Comparison of ENCODE assay signal across 7 mouse cellular contexts in genomic region chr11:50841023-50841735, GRCm38 (mm10). TPM values are rescaled to one million over a fixed set of nuclear protein-coding genes. Genes with fewer than 3 reads are reported as not detected.
DNase-seq lines count a peak whose midpoint lies in the region; ATAC-seq and TF ChIP-seq lines count a peak whose summit lies in the region.

Gene Zfp879 (minus strand): TSS chr11:50841552.

- no peaks in the 10 kb centered on the region for H3K36me3 ChIP-seq in embryonic facial prominence, embryonic 14.5 days (ENCODE audit: control insufficient read depth, insufficient read depth, low read length)
- H3K36me3 ChIP-seq in heart, embryonic 10.5 days: no peaks in the 10 kb centered on the region
- H3K36me3 ChIP-seq in kidney, embryonic 14.5 days (ENCODE audit: control insufficient read depth, insufficient read depth, low read length): no peaks in the 10 kb centered on the region
- H3K36me3 ChIP-seq in limb, embryonic 13.5 days: no peaks in the 10 kb centered on the region; the same call in 1 of the 2 replicates
- no peaks in the 10 kb centered on the region for H3K36me3 ChIP-seq in midbrain, embryonic 16.5 days (ENCODE audit: control insufficient read depth, insufficient read depth, low read length)

- H3K27me3 ChIP-seq in embryonic facial prominence, embryonic 14.5 days (replicated peaks; ENCODE audit: control insufficient read depth, insufficient read depth, low read length): no peaks in the 10 kb centered on the region
- peaks cover 14% of the 10 kb centered on the region; the same call in 1 of the 2 replicates for H3K27me3 ChIP-seq in heart, embryonic 10.5 days (ENCODE audit: insufficient read depth, poor library complexity, severe bottlenecking)
- no peaks in the 10 kb centered on the region for H3K27me3 ChIP-seq in kidney, embryonic 14.5 days (ENCODE audit: control insufficient read depth, insufficient read depth, low read length)
- peaks cover 6% of the 10 kb centered on the region; the same call in 1 of the 2 replicates for H3K27me3 ChIP-seq in limb, embryonic 13.5 days
- no peaks in the 10 kb centered on the region for H3K27me3 ChIP-seq in midbrain, embryonic 16.5 days (ENCODE audit: control insufficient read depth, insufficient read depth, low read depth, low read length)

- peak within 1 kb of the TSS; percentile 67 for H3K4me2 ChIP-seq in embryonic facial prominence, embryonic 14.5 days (ENCODE audit: low read depth, low read length)
- H3K4me2 ChIP-seq in kidney, embryonic 14.5 days (replicated peaks; ENCODE audit: low read depth, low read length): peak within 1 kb of the TSS; percentile 54
- H3K4me2 ChIP-seq in limb, embryonic 13.5 days (replicated peaks): peak within 1 kb of the TSS; percentile 69
- peak within 1 kb of the TSS; percentile 69 for H3K4me2 ChIP-seq in midbrain, embryonic 16.5 days (ENCODE audit: low read length)

- no peak for TF ChIP-seq CTCF in bone marrow macrophage, adult 2 months (IDR thresholded peaks at IDR 0.05; ENCODE audit: low read depth, low read length)

- peak within 1 kb of the TSS; percentile 71 for H3K9ac ChIP-seq in embryonic facial prominence, embryonic 14.5 days (ENCODE audit: low read depth, low read length)
- peak within 1 kb of the TSS; percentile 53 for H3K9ac ChIP-seq in kidney, embryonic 14.5 days (ENCODE audit: low read depth, low read length)
- H3K9ac ChIP-seq in limb, embryonic 13.5 days: peak within 1 kb of the TSS; percentile 73
- peak within 1 kb of the TSS; percentile 68 for H3K9ac ChIP-seq in midbrain, embryonic 16.5 days (ENCODE audit: low read depth, low read length)

- H3K4me1 ChIP-seq in bone marrow macrophage, adult 2 months (ENCODE audit: control insufficient read depth, insufficient read depth, low read length): no peaks in the 10 kb centered on the region
- peaks cover 11% of the 10 kb centered on the region for H3K4me1 ChIP-seq in embryonic facial prominence, embryonic 14.5 days (ENCODE audit: control insufficient read depth, insufficient read depth, low read length)
- 0 out of 2 replicates have a peak, but pooled peaks cover 4% of the 10 kb centered on the region for H3K4me1 ChIP-seq in heart, embryonic 10.5 days
- H3K4me1 ChIP-seq in kidney, embryonic 14.5 days (ENCODE audit: control insufficient read depth, insufficient read depth, low read length): no peaks in the 10 kb centered on the region
- H3K4me1 ChIP-seq in limb, embryonic 13.5 days: peaks cover 13% of the 10 kb centered on the region
- peaks cover 9% of the 10 kb centered on the region for H3K4me1 ChIP-seq in midbrain, embryonic 16.5 days (ENCODE audit: control insufficient read depth, insufficient read depth, low read length)

- peak; percentile 98 for ATAC-seq in embryonic facial prominence, embryonic 14.5 days (ENCODE audit: low read depth)
- ATAC-seq in kidney, embryonic 14.5 days (ENCODE audit: low FRiP score, low TSS enrichment): peak; percentile 97
- ATAC-seq in limb, embryonic 13.5 days (ENCODE audit: low FRiP score, low read depth): peak; percentile 95
- peak; percentile 99 for ATAC-seq in midbrain, embryonic 16.5 days

- TF ChIP-seq POLR2A in bone marrow macrophage, adult 2 months (IDR thresholded peaks at IDR 0.05; ENCODE audit: borderline replicate concordance, low read depth, low read length): no peak

- 13% methylated on average over 22 of the region's 22 CpGs for WGBS in embryonic facial prominence, embryonic 14.5 days
- WGBS in heart, embryonic 10.5 days: 20% methylated on average over 22 of the region's 22 CpGs
- 18% methylated on average over 22 of the region's 22 CpGs for WGBS in kidney, embryonic 14.5 days
- 14% methylated on average over 22 of the region's 22 CpGs for WGBS in limb, embryonic 13.5 days
- 20% methylated on average over 22 of the region's 22 CpGs for whole genome bisulfite sequencing in midbrain, embryonic 16.5 days

- H3K9me3 ChIP-seq in embryonic facial prominence, embryonic 14.5 days (ENCODE audit: control insufficient read depth, low read length): no peaks in the 10 kb centered on the region
- H3K9me3 ChIP-seq in heart, embryonic 10.5 days: no peaks in the 10 kb centered on the region
- no peaks in the 10 kb centered on the region for H3K9me3 ChIP-seq in kidney, embryonic 14.5 days (ENCODE audit: control insufficient read depth, low read length)
- H3K9me3 ChIP-seq in limb, embryonic 13.5 days: no peaks in the 10 kb centered on the region
- H3K9me3 ChIP-seq in midbrain, embryonic 16.5 days (replicated peaks; ENCODE audit: control insufficient read depth, low read length, poor library complexity, severe bottlenecking): no peaks in the 10 kb centered on the region

- H3K4me3 ChIP-seq in bone marrow macrophage, adult 2 months (ENCODE audit: insufficient read depth, low read length): peak within 1 kb of the TSS; percentile 25
- H3K4me3 ChIP-seq in embryonic facial prominence, embryonic 14.5 days (ENCODE audit: low read depth, low read length): peak within 1 kb of the TSS; percentile 44
- peak within 1 kb of the TSS; percentile 54 for H3K4me3 ChIP-seq in heart, embryonic 10.5 days
- peak within 1 kb of the TSS; percentile 33 for H3K4me3 ChIP-seq in kidney, embryonic 14.5 days (ENCODE audit: low read length)
- H3K4me3 ChIP-seq in limb, embryonic 13.5 days: peak within 1 kb of the TSS; percentile 44
- peak within 1 kb of the TSS; percentile 44 for H3K4me3 ChIP-seq in midbrain, embryonic 16.5 days (ENCODE audit: low read depth, low read length)

- peak; percentile 96 for DNase-seq in embryonic facial prominence, embryonic 14.5 days (ENCODE audit: low spot score)
- peak; percentile 95 for DNase-seq in heart, embryonic 10.5 days (ENCODE audit: low spot score)
- peak; percentile 79 to 85 for DNase-seq in spleen, postnatal 36 days (ENCODE audit: low spot score in 2 of 2)

- no peak within 1 kb of the TSS for H3K27ac ChIP-seq in bone marrow macrophage, adult 2 months (ENCODE audit: insufficient read depth, low read depth, low read length)
- H3K27ac ChIP-seq in embryonic facial prominence, embryonic 14.5 days (replicated peaks; ENCODE audit: low read depth, low read length): peak within 1 kb of the TSS; percentile 93
- H3K27ac ChIP-seq in heart, embryonic 10.5 days: peak within 1 kb of the TSS; percentile 87
- peak within 1 kb of the TSS; percentile 51; the same call in 1 of the 2 replicates for H3K27ac ChIP-seq in kidney, embryonic 14.5 days (ENCODE audit: low read depth, low read length)
- peak within 1 kb of the TSS; percentile 97 for H3K27ac ChIP-seq in limb, embryonic 13.5 days
- peak within 1 kb of the TSS; percentile 66 for H3K27ac ChIP-seq in midbrain, embryonic 16.5 days (ENCODE audit: low read length)

RNA-seq across cellular contexts. Expression of gene Zfp879, which starts in this region (rescaled TPM):
- polyA plus RNA-seq in bone marrow macrophage, adult 2 months (2012; ENCODE audit: insufficient read depth, insufficient read length, missing spikeins): not detected in 2 replicates
- 0.79 and 0.81 TPM in 2 replicates for polyA plus RNA-seq in embryonic facial prominence, embryonic 14.5 days (2014; fragmentation: Nextera tagmentation; extraction: Ambion mirVana)
- 0.33 and 0.44 TPM in 2 replicates for polyA plus RNA-seq in heart, embryonic 10.5 days (2016; fragmentation: Nextera tagmentation; extraction: Ambion mirVana)
- polyA plus RNA-seq in kidney, embryonic 14.5 days (2014; fragmentation: Nextera tagmentation; extraction: Ambion mirVana): 0.31 and 0.76 TPM in 2 replicates
- 0.94 and 1.00 TPM in 2 replicates for polyA plus RNA-seq in limb, embryonic 13.5 days (2015; fragmentation: Nextera tagmentation; extraction: Ambion mirVana)
- 2.1 and 2.3 TPM in 2 replicates for polyA plus RNA-seq in midbrain, embryonic 16.5 days (2015; fragmentation: Nextera tagmentation; extraction: Ambion mirVana)

Comparison
In these comparisons a context has a peak if more than half of its experiments do, and no peak if none do; other contexts are left out.
1. Peak in DNase-seq, ATAC-seq, H3K4me3 ChIP-seq, H3K27ac ChIP-seq, H3K9ac ChIP-seq and H3K4me2 ChIP-seq in embryonic facial prominence, embryonic 14.5 days; RNA of the gene not detected or under 1 TPM.
2. Peak in DNase-seq, H3K4me3 ChIP-seq and H3K27ac ChIP-seq in heart, embryonic 10.5 days; RNA of the gene not detected or under 1 TPM.
3. Peak in ATAC-seq, H3K4me3 ChIP-seq, H3K27ac ChIP-seq, H3K9ac ChIP-seq and H3K4me2 ChIP-seq in kidney, embryonic 14.5 days; RNA of the gene not detected or under 1 TPM.
4. Peak in ATAC-seq, H3K4me3 ChIP-seq, H3K27ac ChIP-seq, H3K9ac ChIP-seq and H3K4me2 ChIP-seq in limb, embryonic 13.5 days; RNA of the gene not detected or under 1 TPM.